Mouse (Mus musculus) kidney, postnatal 36 days (tissue): ENCODE measurements around the gene C1qtnf7.

Experiments
- DNase-seq, 2 experiments: peaks; one replicate each; pipeline ENCODE4 v3.0.0; 2021 to 2022; ENCODE audit warnings: mixed read lengths in 2 of 2

C1qtnf7 gene

DNA sequence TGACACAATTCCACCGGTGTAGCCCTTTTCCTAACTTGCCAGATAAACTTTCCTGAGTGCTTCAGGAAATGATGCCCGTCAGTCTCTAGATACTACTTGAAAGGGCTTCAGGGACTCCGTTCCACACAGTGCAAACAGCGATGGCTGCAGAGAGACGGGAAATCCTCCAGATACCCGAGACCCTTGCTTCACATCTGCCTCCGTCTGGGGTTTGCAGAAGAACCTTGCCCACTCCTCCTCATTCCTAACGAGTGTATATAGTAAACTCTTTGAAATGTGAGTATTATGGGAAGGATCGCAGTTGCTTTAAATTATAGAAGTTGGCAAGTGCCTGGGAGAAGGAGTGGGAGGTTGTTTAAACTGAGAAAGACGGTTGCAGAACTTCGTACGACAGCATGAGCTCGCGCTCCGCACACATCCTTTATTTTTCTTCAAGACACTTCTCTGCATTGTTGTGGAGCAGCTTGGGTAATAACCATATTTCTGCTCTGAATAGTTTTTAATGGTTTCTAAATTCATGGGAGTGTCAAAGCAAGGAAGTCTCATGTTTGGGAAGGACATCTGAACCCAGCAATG is at the start of gene C1qtnf7:
Gene C1qtnf7 (plus strand): TSS at position 138 of the 576 bp plus-strand sequence.
- peak in 1 of 2 experiments; percentile 15 for DNase-seq

DNA sequence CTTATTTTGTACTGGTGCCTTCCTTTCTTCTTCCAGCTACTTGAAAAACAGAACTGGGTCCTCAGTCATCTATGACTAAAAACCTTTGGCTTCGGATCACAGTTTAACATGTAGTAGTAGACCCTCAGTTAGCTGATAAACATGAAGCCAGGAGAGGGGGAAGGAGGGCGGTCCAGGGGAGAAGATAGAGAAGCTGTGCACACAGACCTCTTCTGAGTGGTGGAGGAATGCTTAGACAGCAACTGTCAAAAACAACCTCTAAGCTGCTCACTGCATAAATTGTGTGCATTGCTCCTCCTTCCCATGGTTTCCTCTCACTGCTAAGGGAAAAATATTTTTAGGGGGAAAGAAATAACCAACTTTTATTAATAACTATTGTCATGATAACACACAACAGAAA is 48.6 kb upstream of the C1qtnf7 start:
- DNase-seq = no peak

DNA sequence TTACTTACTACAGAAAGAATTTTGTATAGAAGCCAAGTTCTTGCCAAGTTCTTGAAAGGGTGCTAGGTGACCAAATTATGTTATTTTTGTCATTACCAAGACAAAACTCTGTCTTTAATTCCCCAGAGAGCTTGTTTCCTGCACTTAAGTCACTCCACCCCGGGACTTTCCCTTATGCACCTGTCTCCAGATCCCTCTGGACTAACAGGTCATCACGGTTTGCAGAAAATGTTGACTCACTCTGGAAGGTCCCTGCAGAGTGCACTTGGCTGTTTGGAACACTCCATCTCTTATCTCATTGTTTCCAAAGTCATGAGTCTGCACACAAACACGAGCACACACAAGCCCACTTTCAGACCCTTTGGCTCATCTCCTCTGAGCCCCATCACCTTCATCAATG is 48.1 kb upstream of the C1qtnf7 start:
- no peak for DNase-seq

DNA sequence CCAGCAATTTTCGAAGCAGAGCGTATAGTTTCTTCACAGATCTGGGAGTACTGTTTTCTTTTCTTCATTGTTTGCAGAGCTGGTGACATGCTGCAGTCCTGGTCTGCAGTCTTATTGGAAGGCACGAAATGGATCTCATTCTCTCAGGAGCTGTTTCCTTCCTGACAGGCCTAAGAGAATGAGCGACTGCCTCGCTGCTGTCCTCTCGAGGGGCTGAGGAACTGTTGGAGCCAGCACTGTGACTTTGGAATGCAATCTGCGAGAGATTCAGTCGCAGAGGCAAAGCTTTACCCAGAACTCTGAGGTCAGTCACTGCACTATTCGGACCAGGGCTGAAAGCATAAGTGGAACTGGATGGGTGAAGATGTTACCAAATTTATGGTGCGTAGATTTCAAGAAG is 46.4 kb upstream of the C1qtnf7 start:
- no peak for DNase-seq

DNA sequence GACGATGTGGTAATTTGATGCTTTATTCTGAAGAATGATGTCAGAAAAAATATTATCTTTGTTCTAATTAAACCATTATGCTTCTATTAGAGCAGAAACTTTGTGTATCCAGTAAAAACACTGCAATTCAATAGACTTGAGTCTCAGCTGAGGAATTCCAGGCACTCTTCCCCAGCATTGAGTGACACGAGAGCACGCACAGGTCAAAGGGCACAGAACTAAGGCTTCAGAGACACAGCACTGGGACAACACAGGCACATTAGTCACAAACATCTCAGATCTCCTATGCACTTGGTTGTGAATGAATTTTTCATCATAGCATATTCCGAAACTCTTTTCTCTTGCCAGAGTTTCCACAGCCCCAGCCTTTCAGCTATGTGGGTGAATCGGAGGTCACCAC is 37.4 kb upstream of the C1qtnf7 start:
- no peak for DNase-seq

DNA sequence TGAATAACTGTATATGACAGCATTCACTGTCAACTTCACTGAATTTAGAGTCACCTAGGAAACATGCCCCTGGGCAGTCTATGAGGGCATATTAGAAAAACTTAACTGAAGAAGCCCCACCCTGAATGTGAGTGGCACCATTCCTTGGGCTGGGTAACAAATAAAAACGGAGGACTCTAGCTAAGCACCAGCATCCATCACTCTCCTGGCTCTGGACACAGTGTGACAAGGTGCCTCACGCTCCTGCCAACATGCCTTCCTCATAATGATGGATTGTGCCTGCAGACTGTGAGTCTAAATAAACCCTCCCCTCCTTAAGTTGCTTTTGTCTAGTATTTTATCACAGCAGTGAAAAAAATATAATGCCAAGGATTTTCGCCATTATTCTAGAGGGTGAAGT is 35.3 kb upstream of the C1qtnf7 start:
- DNase-seq = no peak

DNA sequence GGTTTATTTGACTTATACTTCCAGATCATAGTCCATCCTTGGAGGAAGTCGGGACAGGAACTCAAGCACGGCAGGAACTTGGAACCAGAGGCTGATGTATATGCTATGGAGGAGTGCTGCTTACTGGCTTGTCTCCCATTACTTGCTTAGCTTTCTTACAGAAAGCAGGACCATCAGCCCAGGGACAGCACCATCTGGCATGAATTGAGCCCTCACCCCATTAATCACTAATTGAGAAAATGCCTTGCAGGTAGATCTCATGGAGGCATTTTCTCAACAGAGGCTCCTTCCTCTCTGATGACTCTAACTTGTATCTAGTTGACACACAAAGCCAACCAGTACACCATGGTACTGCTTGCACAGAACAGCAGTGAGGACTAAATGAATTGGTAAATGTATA is 34.6 kb upstream of the C1qtnf7 start:
- no peak for DNase-seq

DNA sequence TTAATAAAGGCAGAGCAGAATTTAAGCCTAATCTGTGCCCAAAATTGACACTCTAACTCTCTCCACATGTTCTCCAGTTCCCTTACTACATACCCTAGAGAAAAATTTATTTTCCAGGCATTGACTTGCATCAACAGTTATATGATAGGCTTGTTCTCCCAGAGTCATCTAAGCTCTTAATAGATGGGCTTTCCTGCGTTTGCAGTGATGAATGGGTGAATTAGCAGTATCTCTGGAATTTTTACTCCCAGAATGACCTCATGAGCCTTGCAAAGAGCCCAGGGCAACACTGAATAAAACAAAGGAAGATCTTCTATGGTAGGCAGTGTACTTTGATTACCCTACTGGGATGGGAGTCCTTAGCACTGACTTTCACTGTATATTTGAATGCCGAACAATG is 33.5 kb upstream of the C1qtnf7 start:
- no peak for DNase-seq

DNA sequence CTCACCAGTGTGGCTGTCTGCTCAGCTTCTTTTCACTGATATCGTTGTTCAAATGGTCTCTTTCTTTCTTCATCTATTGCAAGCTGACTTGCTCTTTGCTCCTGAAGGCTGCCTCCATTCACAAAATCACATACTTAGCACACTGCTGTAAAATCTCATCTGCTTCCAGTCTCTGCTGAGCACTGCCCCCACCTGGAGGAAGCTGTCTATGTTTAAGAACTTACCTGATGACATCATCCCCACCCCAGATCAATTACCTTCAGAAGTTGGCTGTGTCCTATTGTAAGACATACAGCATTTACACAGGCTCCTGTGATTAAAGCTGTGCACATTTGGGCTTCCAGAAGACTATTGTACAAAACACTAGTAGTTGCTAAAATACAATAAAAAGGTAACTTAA is 13.5 kb upstream of the C1qtnf7 start:
- DNase-seq = peak in 1 of 2 experiments; percentile 42

DNA sequence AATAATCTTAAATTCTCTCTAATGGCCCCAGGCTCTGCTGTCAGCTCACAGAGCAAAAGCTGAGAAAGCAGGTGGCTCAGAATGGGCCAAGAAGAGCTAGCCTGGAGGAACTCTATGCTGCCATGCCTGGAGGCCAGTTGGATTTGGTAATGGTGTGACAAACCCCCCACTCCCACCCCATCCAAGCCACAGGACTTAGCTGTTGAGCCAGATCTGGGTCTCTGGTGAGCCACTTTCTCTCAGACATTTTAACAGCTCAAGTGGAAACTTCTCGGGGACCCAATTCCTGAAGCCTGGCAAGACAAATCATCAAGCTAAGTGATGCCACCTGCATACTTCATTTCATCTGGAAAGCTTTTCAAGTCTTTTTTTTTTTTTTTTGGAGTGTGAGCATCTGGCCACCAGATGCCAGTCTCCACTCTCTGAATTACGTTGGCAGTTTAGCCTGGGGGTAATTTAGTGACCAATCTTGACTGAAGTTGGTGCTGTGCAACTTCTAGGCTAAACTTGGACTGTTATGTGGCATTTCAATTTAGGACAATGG is 11.0 kb upstream of the C1qtnf7 start:
- DNase-seq = no peak

DNA sequence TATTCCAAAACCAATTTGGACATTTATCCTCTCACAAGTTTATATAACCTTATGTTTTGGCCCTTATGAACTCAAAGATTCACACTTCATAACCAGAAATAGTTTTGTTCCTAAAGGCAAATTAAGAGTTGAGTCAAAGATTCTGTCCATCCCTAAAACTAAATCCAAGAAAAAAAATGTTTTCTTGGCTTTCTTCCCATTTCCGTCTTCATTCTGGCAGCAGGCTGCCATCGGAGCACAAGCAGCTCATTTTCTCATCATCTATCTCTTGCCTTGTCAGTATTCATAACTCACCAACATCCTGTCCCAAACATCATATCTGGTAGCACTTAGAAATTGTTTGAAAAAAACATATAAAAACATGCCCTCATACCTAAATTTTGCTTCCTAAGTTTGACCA is 6.9 kb upstream of the C1qtnf7 start:
- DNase-seq = no peak

DNA sequence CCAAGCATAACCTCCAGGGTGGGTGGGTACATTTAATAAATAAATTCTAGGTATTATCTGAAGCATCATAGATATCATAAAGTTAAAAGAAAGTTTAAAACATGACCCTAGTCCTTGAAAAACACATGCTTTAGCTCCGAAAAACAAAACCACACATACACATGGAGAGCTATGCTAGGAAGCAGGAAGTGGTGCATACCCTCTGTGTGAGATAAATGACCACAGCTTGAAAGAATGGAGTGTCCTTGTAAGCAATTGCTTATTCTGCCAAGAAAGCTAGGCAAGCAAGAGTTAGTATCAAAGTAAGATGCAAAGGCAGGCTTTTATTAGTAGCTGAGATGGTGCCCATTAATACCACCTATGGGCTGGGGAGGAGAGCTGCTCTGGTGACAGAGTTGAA is 6.4 kb upstream of the C1qtnf7 start:
- DNase-seq = no peak

DNA sequence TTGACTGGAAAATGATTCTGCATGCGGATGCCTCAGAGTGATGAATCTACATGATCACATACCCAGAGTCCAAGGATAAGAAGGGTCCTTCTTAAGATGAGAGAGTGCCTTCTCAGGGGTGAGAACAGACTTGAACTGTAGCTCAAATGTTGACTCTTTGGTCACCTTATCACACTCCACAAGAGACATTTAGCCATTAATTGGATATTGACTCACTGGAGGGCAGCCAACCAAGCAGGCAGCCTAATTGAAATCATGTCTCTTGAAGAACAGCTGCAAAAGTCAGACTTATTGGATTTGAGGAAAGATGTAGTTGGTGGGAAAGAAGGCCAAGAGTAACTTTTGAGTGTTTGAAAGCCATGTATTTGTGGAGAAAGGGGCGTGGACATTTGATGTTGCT is 4.2 kb upstream of the C1qtnf7 start:
- DNase-seq = no peak

DNA sequence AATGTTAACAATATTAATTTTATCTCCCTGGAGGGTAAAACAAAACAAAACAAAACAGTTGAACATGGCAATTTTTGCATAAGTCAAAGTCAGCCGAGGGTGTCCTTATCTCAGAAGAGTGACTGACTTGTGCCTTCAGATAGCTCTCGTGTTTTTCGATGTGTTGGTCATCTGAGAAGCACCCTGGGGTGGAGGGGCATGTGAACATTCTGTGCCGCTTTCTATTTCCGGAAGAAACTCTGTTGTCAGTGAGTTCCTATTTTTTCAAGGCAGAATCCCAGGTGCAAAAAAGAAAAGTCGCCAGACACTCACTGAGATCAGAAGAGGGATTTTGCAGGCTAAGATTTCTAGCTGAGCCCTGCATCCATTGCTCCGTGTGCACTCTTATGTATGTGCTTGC is 1.2 kb downstream of the C1qtnf7 start:
- DNase-seq = no peak

DNA sequence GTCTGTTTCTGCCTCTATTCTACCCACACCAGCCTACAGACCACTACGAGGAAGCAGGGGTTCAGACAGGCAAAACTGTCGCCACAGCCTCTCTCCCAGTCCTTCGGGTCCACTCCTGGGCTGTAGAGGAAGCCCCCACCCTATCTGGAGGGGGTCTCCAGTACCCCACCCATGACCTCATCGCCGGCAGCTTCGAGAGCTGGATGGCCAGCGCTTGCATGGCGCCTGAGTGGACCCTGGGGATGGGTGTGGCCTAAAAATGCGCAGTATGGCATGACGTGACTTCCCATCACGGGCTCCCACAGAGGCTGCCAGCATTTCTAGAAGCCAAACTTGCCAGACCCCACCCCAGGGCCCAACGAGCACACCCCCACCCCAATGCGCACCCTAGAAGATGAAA is 2.0 kb downstream of the C1qtnf7 start:
- no peak for DNase-seq

DNA sequence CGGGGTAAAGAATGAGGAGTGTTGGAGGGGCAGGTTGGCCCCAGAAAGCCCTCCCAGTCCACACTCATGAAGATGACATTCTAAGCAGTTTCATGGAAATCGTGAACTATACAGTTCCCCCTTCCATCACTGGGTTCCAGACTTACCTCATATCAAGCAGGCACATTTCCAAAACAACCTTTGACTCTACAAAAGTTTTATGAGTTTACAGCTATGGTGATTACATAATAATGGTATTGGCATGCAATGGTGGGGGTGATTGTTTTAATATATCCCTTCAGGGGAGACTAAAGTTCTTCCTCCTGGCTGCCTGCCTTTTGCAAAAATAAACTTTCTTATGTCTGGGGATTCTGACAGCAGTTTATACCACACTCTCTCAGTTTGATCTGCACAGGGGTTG is 4.6 kb downstream of the C1qtnf7 start:
- DNase-seq = no peak

DNA sequence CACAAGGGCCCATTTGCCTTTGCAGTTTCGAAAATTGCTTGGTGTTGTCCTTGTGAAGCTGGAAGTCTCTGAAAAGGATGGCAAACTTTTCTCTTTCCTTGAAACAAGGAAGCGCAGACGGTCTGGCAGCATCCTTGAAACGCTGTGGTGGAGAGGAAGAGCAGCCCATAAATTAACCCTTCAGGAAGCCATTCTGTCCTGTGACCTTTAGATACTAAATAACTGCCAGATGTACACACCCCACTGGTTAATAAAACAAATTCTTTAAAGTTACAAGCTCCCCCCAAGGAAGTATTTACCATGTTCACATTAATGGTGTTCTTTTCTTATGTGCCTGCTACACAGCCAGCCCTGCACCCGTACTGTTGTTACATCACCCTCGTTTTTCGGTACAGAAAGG is 6.0 kb downstream of the C1qtnf7 start:
- peak in 1 of 2 experiments; percentile 16 for DNase-seq

DNA sequence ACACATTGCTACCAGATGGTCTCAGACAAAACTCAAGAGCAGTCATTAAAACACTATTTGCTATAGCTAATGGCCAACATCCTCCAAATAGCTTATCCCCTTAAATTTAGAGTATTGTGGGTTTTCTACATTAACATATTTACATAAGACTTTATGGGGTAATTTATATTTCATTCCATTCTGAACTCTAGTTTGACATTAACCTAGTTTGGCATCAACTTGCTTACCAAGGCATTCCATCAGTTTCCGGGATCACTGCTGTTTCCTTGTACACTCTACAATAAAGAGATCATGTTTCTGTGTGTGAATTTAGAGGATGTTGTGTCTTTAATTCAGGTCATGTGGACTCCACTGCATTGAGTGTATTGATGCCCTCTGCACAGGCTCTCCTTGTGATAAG is 7.5 kb downstream of the C1qtnf7 start:
- no peak for DNase-seq

DNA sequence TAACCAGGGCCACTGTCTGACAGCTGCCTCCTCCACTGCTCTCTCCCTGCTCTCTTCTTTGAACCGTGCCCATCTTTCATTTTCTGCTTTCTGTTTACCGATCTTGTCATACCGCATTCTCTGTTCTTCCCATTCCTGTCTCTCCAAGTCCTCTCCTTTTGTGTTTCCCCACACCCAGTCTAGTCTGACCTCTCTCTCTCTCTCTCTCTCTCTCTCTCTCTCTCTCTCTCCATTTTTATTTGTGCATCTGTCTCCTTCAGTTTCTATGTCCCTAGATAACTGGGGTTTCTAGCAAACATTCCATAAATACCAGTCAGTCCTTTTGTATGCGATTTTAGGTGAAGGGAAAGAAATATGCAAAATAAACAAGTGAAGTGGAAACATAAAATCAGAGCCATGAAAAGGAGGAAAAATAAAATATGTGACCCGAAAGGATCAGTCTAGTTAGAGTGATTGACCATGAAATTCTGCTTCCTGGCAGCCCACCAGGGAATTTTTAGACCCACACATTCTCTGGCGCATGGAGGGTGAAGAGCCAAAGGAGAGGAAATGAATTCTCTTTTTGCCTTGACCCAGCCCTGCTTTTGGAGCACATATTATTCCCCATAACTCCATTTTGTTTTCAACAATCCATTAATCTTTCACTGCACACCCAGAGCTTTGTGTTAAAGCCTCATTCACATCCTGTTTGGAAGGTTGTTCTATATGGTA is 11.7 kb downstream of the C1qtnf7 start:
- peak; percentile 34 to 57 for DNase-seq

DNA sequence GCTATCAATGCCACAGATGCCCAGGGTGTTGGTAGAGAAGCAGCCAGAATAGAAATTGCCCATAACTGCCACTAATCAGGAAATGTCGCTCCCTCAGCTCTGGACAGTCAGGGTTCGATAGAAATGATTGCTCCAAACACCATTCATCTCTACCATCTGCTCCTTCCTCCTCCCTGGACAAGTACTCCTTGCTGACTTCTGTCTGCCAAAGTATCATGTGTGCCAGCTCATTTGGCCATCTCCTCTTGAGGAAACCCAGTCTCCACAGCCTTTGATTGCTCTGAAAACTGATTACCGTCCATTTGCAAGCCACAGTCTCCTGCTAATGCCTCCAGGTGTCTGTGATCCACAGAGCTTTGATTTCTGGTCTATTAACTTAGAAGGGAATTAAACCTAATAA is 14.8 kb downstream of the C1qtnf7 start:
- DNase-seq = no peak

DNA sequence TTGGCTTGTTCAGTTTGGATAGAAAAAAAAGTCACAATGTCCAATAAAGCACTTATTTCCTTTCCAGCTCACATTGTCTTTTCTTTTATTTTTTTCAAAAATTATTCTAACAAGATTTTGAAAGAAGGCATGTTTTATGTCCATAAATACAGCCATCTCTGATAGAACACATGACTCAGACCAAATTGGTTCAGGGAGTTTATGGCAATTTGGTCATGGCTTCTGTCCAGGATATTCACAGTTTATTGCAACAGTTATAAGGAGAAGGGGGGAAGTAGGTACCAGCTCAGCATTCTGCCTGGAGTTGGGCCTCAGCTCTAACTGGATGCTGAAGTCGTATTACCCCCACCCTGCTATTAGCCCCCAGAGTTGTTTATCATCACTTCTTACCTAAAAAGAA is 15.5 kb downstream of the C1qtnf7 start:
- no peak for DNase-seq

DNA sequence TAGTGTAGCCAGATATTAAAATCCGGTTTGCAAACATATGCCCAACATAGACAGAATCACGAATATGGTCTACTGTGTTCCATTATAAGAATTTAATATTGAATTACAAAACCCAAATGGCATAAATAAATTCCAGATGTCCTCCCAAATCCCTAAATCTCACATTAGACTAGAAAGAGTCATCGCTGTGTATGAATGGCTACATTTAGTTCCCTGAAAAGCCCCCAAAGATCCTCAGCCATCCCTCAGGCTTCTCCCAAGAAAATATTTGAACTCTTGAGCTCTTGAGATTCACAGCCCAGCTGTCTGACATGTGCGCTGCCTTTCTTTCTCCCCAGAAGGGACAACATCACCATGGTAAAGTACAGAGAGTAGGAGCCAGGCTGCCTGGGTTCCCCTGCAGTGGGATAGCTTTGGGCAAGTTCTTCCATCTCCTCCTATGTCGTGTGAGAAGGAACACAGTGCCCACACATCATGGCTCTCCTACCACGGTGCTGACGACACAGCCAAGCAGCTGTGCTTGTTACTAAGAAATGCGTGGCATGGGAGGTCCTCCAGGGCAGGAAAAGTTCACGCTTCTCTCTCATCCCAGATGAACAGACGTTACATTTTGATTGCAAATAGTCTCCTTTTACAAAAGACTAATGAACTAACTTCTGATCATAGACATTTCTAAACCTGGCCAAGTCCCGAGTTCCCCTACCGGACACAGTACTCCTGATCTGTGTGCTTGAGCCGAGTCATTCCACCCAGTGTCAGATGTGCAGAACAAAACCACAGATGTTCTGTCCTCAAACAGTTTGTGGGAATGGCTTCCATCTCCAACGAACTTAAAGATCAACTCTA is 23.2 kb downstream of the C1qtnf7 start:
- DNase-seq = no peak

DNA sequence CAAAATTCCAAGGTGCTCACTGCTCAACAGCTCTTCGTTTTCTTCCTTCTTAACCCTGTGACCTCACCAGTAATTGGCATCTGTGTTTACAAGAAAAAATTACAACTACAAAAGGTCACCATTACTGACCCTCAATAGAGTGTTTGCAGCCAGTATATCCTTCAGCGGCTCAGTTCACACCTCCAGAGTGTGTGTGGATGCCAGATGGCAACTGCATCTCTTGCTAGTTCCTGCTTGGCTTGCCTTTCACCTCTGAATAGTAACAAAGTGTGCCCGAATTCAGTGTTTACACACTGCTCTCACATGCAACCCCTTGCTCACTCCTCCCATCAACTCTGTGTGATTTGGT is 23.8 kb downstream of the C1qtnf7 start:
- DNase-seq = no peak

DNA sequence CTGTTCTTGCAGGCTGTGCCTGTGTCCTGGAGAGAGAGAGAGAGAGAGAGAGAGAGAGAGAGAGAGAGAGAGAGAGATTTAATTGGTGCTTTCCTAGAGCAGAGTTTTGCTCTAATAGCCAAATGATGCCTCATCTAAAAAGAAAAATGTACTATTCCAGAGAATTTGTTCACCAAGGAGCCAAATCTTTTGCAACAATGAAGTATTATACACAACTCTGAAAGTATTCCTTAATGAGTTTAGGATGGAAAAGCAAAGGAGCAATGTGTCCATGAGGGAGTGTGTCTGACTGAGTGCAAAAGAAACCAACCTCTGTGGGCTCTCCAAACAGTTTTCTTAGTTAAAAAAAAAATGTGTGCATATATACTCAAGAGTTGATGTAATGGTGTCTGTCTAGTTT is 24.5 kb downstream of the C1qtnf7 start:
- no peak for DNase-seq
